Comparison of ENCODE assay signal across 8 mouse cellular contexts in genomic region chr11:5892151-5892591, GRCm38 (mm10). TPM values are rescaled to one million over a fixed set of nuclear protein-coding genes. Genes with fewer than 3 reads are reported as not detected.
DNase-seq lines count a peak whose midpoint lies in the region; ATAC-seq lines count a peak whose summit lies in the region.

No protein-coding gene starts in this region.

- 0 out of 2 replicates have a peak, but pooled peaks cover 12% of the 10 kb centered on the region for H3K36me3 ChIP-seq in heart, embryonic 12.5 days
- no peaks in the 10 kb centered on the region for H3K36me3 ChIP-seq in neural tube, embryonic 12.5 days

- WGBS in heart, embryonic 12.5 days = 13% methylated on average over 8 of the region's 8 CpGs
- WGBS in neural tube, embryonic 12.5 days = 60% methylated on average over 8 of the region's 8 CpGs

- peak overlapping the region; percentile 15; the same call in 1 of the 2 replicates for H3K4me2 ChIP-seq in heart, embryonic 12.5 days
- no peak overlapping the region for H3K4me2 ChIP-seq in neural tube, embryonic 12.5 days (replicated peaks)

- H3K9ac ChIP-seq in heart, embryonic 12.5 days = peak overlapping the region; percentile 55; the same call in 1 of the 2 replicates
- H3K9ac ChIP-seq in neural tube, embryonic 12.5 days = no peak overlapping the region

- H3K9me3 ChIP-seq in heart, embryonic 12.5 days (replicated peaks) = no peaks in the 10 kb centered on the region
- H3K9me3 ChIP-seq in neural tube, embryonic 12.5 days = no peaks in the 10 kb centered on the region

- H3K27me3 ChIP-seq in heart, embryonic 12.5 days (replicated peaks) = no peaks in the 10 kb centered on the region
- no peaks in the 10 kb centered on the region for H3K27me3 ChIP-seq in neural tube, embryonic 12.5 days (replicated peaks)

- DNase-seq in A20 (ENCODE audit: low read depth, low spot score) = peak; percentile 62
- peak; percentile 73 for DNase-seq in brain, adult 2 months (ENCODE audit: low read depth, low spot score)
- DNase-seq in kidney, postnatal 25 days = peak; percentile 26 to 57
- no peak for DNase-seq in layer of hippocampus, postnatal 25 days (ENCODE audit: extremely low spot score in 1 of 2, low spot score in 1 of 2)
- DNase-seq in left cerebral cortex, adult 18-20 months (ENCODE audit: low spot score in 2 of 2) = no peak
- no peak for DNase-seq in frontal cortex, postnatal 10 days (ENCODE audit: low spot score in 2 of 2)

- H3K27ac ChIP-seq in heart, embryonic 12.5 days (ENCODE audit: poor library complexity, severe bottlenecking) = peak overlapping the region; percentile 92
- 0 out of 2 replicates have a peak overlapping the region, but pooled peaks have one; percentile 16 for H3K27ac ChIP-seq in neural tube, embryonic 12.5 days

- peaks cover 86% of the 10 kb centered on the region for H3K4me1 ChIP-seq in heart, embryonic 12.5 days (replicated peaks)
- peaks cover 18% of the 10 kb centered on the region for H3K4me1 ChIP-seq in neural tube, embryonic 12.5 days

- ATAC-seq in heart, embryonic 12.5 days (ENCODE audit: insufficient number of reproducible peaks, low FRiP score) = peak; percentile 13; the same call in 1 of the 2 replicates
- ATAC-seq in neural tube, embryonic 12.5 days (ENCODE audit: low FRiP score, low read depth) = no peak; the same call in 1 of the 2 replicates

- H3K4me3 ChIP-seq in heart, embryonic 12.5 days = no peak overlapping the region
- no peak overlapping the region for H3K4me3 ChIP-seq in neural tube, embryonic 12.5 days

RNA-seq across cellular contexts. Expression of gene Myl7, which starts 6.4 kb away (rescaled TPM):
- polyA plus RNA-seq in heart, embryonic 12.5 days (2016; fragmentation: Nextera tagmentation; extraction: Ambion mirVana) = 5,530 and 5,941 TPM in 2 replicates
- polyA plus RNA-seq in neural tube, embryonic 12.5 days (2016; fragmentation: Nextera tagmentation; extraction: Ambion mirVana) = 5.1 and 5.5 TPM in 2 replicates
- total RNA-seq in layer of hippocampus, postnatal 25 days (2021) = not detected
- not detected for total RNA-seq in left cerebral cortex, adult 18-20 months (2021)

RNA-seq across cellular contexts. Expression of gene Pold2, which starts 14.1 kb away (rescaled TPM):
- 102 and 106 TPM in 2 replicates for polyA plus RNA-seq in heart, embryonic 12.5 days (2016; fragmentation: Nextera tagmentation; extraction: Ambion mirVana)
- polyA plus RNA-seq in neural tube, embryonic 12.5 days (2016; fragmentation: Nextera tagmentation; extraction: Ambion mirVana) = 77.5 and 81.5 TPM in 2 replicates
- total RNA-seq in layer of hippocampus, postnatal 25 days (2021) = 10 to 100 TPM; 21.2 to 21.9 TPM
- 10 to 100 TPM; 27.1 to 29.0 TPM for total RNA-seq in left cerebral cortex, adult 18-20 months (2021)

RNA-seq across cellular contexts. Expression of gene Aebp1, which starts 30.4 kb away (rescaled TPM):
- polyA plus RNA-seq in heart, embryonic 12.5 days (2016; fragmentation: Nextera tagmentation; extraction: Ambion mirVana) = 31.8 and 34.7 TPM in 2 replicates
- 19.0 TPM in 2 replicates for polyA plus RNA-seq in neural tube, embryonic 12.5 days (2016; fragmentation: Nextera tagmentation; extraction: Ambion mirVana)
- total RNA-seq in layer of hippocampus, postnatal 25 days (2021) = 1 to 10 TPM; 6.0 to 6.1 TPM
- 10 to 100 TPM; 21.4 to 23.5 TPM for total RNA-seq in left cerebral cortex, adult 18-20 months (2021)

RNA-seq across cellular contexts. Expression of gene Polm, which starts 54.4 kb away (rescaled TPM):
- polyA plus RNA-seq in heart, embryonic 12.5 days (2016; fragmentation: Nextera tagmentation; extraction: Ambion mirVana) = 8.4 and 9.0 TPM in 2 replicates
- 6.6 and 7.0 TPM in 2 replicates for polyA plus RNA-seq in neural tube, embryonic 12.5 days (2016; fragmentation: Nextera tagmentation; extraction: Ambion mirVana)
- total RNA-seq in layer of hippocampus, postnatal 25 days (2021) = 10 to 100 TPM; 10.0 to 14.5 TPM
- total RNA-seq in left cerebral cortex, adult 18-20 months (2021) = 10 to 100 TPM in 1 of 2 experiments, 1 to 10 TPM in 1; 8.2 to 11.4 TPM

RNA-seq across cellular contexts. Expression of gene Gck, which starts 57.7 kb away (rescaled TPM):
- 2.2 and 2.8 TPM in 2 replicates for polyA plus RNA-seq in heart, embryonic 12.5 days (2016; fragmentation: Nextera tagmentation; extraction: Ambion mirVana)
- 1.4 and 2.0 TPM in 2 replicates for polyA plus RNA-seq in neural tube, embryonic 12.5 days (2016; fragmentation: Nextera tagmentation; extraction: Ambion mirVana)
- total RNA-seq in layer of hippocampus, postnatal 25 days (2021) = 1 to 10 TPM; 1.8 to 3.9 TPM
- total RNA-seq in left cerebral cortex, adult 18-20 months (2021) = 1 to 10 TPM in 1 of 2 experiments, under 1 TPM in 1; 0.44 to 1.2 TPM

Comparison
In these comparisons a context has a peak if more than half of its experiments do, and no peak if none do; other contexts are left out.
1. DNase-seq: peak in A20 (single experiment), brain, adult 2 months (single experiment) and kidney, postnatal 25 days (2 of 2); none in layer of hippocampus, postnatal 25 days (0 of 2), left cerebral cortex, adult 18-20 months (0 of 2) and frontal cortex, postnatal 10 days (0 of 2).